Mouse (Mus musculus) megakaryocyte, adult 5-6 weeks (primary cell): ENCODE measurements at regions not wholly inside any gene's neighbourhood (a gene's known extent, or its start where the extent isn't known, plus 50 kb on each side); places are given as distances from the start of the nearest gene placed in this dataset.

ENCODE experiments used
- ATAC-seq: 2 replicates; pipeline ENCODE4 v1.8.0; 2016; ENCODE audit warnings: mild to moderate bottlenecking, inconsistent platforms; ENCODE audit not compliant: poor library complexity, severe bottlenecking

GRCm38 (mm10) chr1:82038171-82038570, 194.7 kb upstream of the Gm9747 start:
- no peak for ATAC-seq

GRCm38 (mm10) chr1:82038698-82039097, 194.2 kb upstream of the Gm9747 start:
- ATAC-seq, result no peak

- ATAC-seq, result no peak
Measured at GRCm38 (mm10) chr1:82041286-82042050, 191.4 kb upstream of the Gm9747 start.

GRCm38 (mm10) chr1:82042051-82042432, 190.9 kb upstream of the Gm9747 start:
- ATAC-seq, result no peak

- no peak for ATAC-seq
Measured at GRCm38 (mm10) chr1:82042527-82042926, 190.4 kb upstream of the Gm9747 start.

- no peak for ATAC-seq
Measured at GRCm38 (mm10) chr1:82066291-82066690, 166.6 kb upstream of the Gm9747 start.

GRCm38 (mm10) chr1:82068571-82068970, 164.3 kb upstream of the Gm9747 start:
- no peak for ATAC-seq

- no peak for ATAC-seq
Measured at GRCm38 (mm10) chr1:82070181-82071109, 162.5 kb upstream of the Gm9747 start.

- no peak for ATAC-seq
Measured at GRCm38 (mm10) chr1:82089136-82089839, 143.6 kb upstream of the Gm9747 start.

GRCm38 (mm10) chr1:82095101-82095500, 137.8 kb upstream of the Gm9747 start:
- no peak for ATAC-seq

GRCm38 (mm10) chr1:82106756-82107155, 126.2 kb upstream of the Gm9747 start:
- no peak for ATAC-seq

- no peak for ATAC-seq
Measured at GRCm38 (mm10) chr1:82110071-82110635, 122.8 kb upstream of the Gm9747 start.

GRCm38 (mm10) chr1:82112401-82112800, 120.5 kb upstream of the Gm9747 start:
- ATAC-seq, result no peak

GRCm38 (mm10) chr1:82124503-82124902, 108.4 kb upstream of the Gm9747 start:
- ATAC-seq, result no peak

GRCm38 (mm10) chr1:82129700-82130275, 103.1 kb upstream of the Gm9747 start:
- no peak for ATAC-seq

- ATAC-seq, result no peak
Measured at GRCm38 (mm10) chr1:82132536-82132935, 100.4 kb upstream of the Gm9747 start.

- no peak for ATAC-seq
Measured at GRCm38 (mm10) chr1:82134938-82135337, 98.0 kb upstream of the Gm9747 start.

GRCm38 (mm10) chr1:82135761-82136331, 97.1 kb upstream of the Gm9747 start:
- ATAC-seq, result no peak

- ATAC-seq, result no peak
Measured at GRCm38 (mm10) chr1:82145256-82145655, 87.7 kb upstream of the Gm9747 start.
